Mouse (Mus musculus) MEL (cell line): ENCODE data around the gene Iqschfp. TPM values are rescaled to one million over a fixed set of nuclear protein-coding genes. Genes with fewer than 3 reads are reported as not detected.

ENCODE experiments used
- DNase-seq: peaks from one replicate; pipeline ENCODE4 v3.0.0; 2011; ENCODE audit warnings: low read depth, low spot score
- H3K27ac ChIP-seq: 2 replicates; pipeline ENCODE4 v1.5.1; 2012; ENCODE audit warnings: low read depth, mild to moderate bottlenecking, control low read depth, low read length, moderate library complexity; ENCODE audit not compliant: control insufficient read depth
- H3K27me3 ChIP-seq, 2 experiments: fragments of 150-350 bp in 1 of 2; sonication (generic) in 1 of 2; 2 replicates each; pipeline ENCODE4 v1.6.1; 2012; ENCODE audit warnings: low read length in 2 of 2, mild to moderate bottlenecking in 2 of 2, improper control_type of control experiment in 1 of 2, moderate library complexity in 1 of 2; ENCODE audit not compliant: insufficient read depth in 2 of 2, control insufficient read depth in 1 of 2
- H3K36me3 ChIP-seq, 2 experiments: 2 replicates each; pipeline ENCODE4 v1.6.1; 2012 to 2014; ENCODE audit warnings: low read length in 2 of 2, improper control_type of control experiment in 1 of 2, inconsistent platforms in 1 of 2, mild to moderate bottlenecking in 1 of 2; ENCODE audit not compliant: insufficient read depth in 2 of 2, control insufficient read depth in 1 of 2
- H3K4me1 ChIP-seq, 2 experiments: fragments of 150-350 bp in 1 of 2; sonication (generic) in 1 of 2; 2 replicates each; pipeline ENCODE4 v1.6.1; 2012; ENCODE audit warnings: low read length in 2 of 2, improper control_type of control experiment in 1 of 2, mild to moderate bottlenecking in 1 of 2; ENCODE audit not compliant: insufficient read depth in 2 of 2, control insufficient read depth in 1 of 2
- H3K4me3 ChIP-seq, 2 experiments: fragments of 150-350 bp in 1 of 2; sonication (generic) in 1 of 2; 2 replicates each; pipeline ENCODE4 v1.5.1; 2012; ENCODE audit warnings: low read depth in 2 of 2, low read length in 2 of 2, mild to moderate bottlenecking in 2 of 2, moderate library complexity in 2 of 2, control low read depth in 1 of 2, improper control_type of control experiment in 1 of 2; ENCODE audit not compliant: control insufficient read depth in 1 of 2, insufficient read depth in 1 of 2
- H3K79me2 ChIP-seq: 2 replicates; pipeline ENCODE4 v1.6.1; 2012; ENCODE audit warnings: mild to moderate bottlenecking, low read length, moderate library complexity; ENCODE audit not compliant: control insufficient read depth, poor library complexity, insufficient read depth
- H3K9ac ChIP-seq: 2 replicates; pipeline ENCODE4 v1.6.1; 2012; ENCODE audit warnings: low read depth, mild to moderate bottlenecking, control low read depth, low read length, moderate library complexity; ENCODE audit not compliant: control insufficient read depth, poor library complexity, severe bottlenecking
- H3K9me3 ChIP-seq: fragments of 150-350 bp; sonication (generic); replicated peaks from 2 replicates; pipeline ENCODE4 v1.6.1; 2012; ENCODE audit warnings: mild to moderate bottlenecking, low read length, improper control_type of control experiment, moderate library complexity; ENCODE audit not compliant: insufficient read depth
- BHLHE40 ChIP-seq: IDR thresholded peaks from 2 replicates; pipeline ENCODE4 v1.6.1; 2012; ENCODE audit warnings: low read depth, mild to moderate bottlenecking, inconsistent platforms, low read length, improper control_type of control experiment, borderline replicate concordance
- CTCF ChIP-seq, 3 experiments: IDR thresholded peaks in 2 of 3; conservative IDR thresholded peaks in 1 of 3; 2 replicates each; pipeline ENCODE4 v1.5.1; 2011 to 2012; ENCODE audit warnings: low read length in 3 of 3, low read depth in 2 of 3, mild to moderate bottlenecking in 2 of 3, improper control_type of control experiment in 1 of 3, inconsistent platforms in 1 of 3, mixed read lengths in 1 of 3, moderate library complexity in 1 of 3; ENCODE audit not compliant: control insufficient read depth in 1 of 3, insufficient read depth in 1 of 3, poor library complexity in 1 of 3, severe bottlenecking in 1 of 3
- E2F4 ChIP-seq: IDR thresholded peaks from 2 replicates; pipeline ENCODE4 v1.6.1; 2011; ENCODE audit warnings: low read depth, low read length, improper control_type of control experiment, borderline replicate concordance
- EP300 ChIP-seq, 2 experiments: IDR thresholded peaks; 2 replicates each; pipeline ENCODE4 v1.6.1; 2011; ENCODE audit warnings: improper control_type of control experiment in 2 of 2, low read length in 2 of 2, low read depth in 1 of 2, mild to moderate bottlenecking in 1 of 2
- ETS1 ChIP-seq: IDR thresholded peaks from 2 replicates; pipeline ENCODE4 v1.6.1; 2012; ENCODE audit warnings: low read depth, mild to moderate bottlenecking, inconsistent platforms, low read length, improper control_type of control experiment, moderate library complexity
- GABPA ChIP-seq: IDR thresholded peaks from 2 replicates; pipeline ENCODE4 v1.6.1; 2012; ENCODE audit warnings: low read depth, mild to moderate bottlenecking, inconsistent platforms, low read length, improper control_type of control experiment, moderate library complexity
- KAT2A ChIP-seq: conservative IDR thresholded peaks from 2 replicates; pipeline ENCODE4 v1.6.1; 2012; ENCODE audit warnings: low read depth, low read length, improper control_type of control experiment, inconsistent platforms
- MXI1 ChIP-seq: IDR thresholded peaks from 2 replicates; pipeline ENCODE4 v1.6.1; 2011; ENCODE audit warnings: mild to moderate bottlenecking, low read depth, low read length, improper control_type of control experiment
- MYB ChIP-seq: IDR thresholded peaks from 2 replicates; pipeline ENCODE4 v1.6.1; 2011; ENCODE audit warnings: mild to moderate bottlenecking, low read depth, low read length, improper control_type of control experiment
- NELFE ChIP-seq: IDR thresholded peaks from 2 replicates; pipeline ENCODE4 v1.6.1; 2011; ENCODE audit warnings: low read depth, low read length, improper control_type of control experiment
- POLR2A ChIP-seq, 2 experiments: IDR thresholded peaks; 2 replicates each; pipeline ENCODE4 v1.6.1; 2011 to 2012; ENCODE audit warnings: low read length in 2 of 2, mild to moderate bottlenecking in 2 of 2, control low read depth in 1 of 2, improper control_type of control experiment in 1 of 2, low read depth in 1 of 2, moderate library complexity in 1 of 2; ENCODE audit not compliant: control insufficient read depth in 1 of 2, insufficient read depth in 1 of 2, poor library complexity in 1 of 2
- RAD21 ChIP-seq: IDR thresholded peaks from 2 replicates; pipeline ENCODE4 v1.6.1; 2011; ENCODE audit warnings: mild to moderate bottlenecking, low read depth, low read length, improper control_type of control experiment
- RCOR1 ChIP-seq: IDR thresholded peaks from 2 replicates; pipeline ENCODE4 v1.6.1; 2012; ENCODE audit warnings: low read depth, mild to moderate bottlenecking, inconsistent platforms, low read length, improper control_type of control experiment
- SMC3 ChIP-seq: IDR thresholded peaks from 2 replicates; pipeline ENCODE4 v1.6.1; 2011; ENCODE audit warnings: low read depth, low read length, improper control_type of control experiment
- TCF12 ChIP-seq: IDR thresholded peaks from 2 replicates; pipeline ENCODE4 v1.6.1; 2014; ENCODE audit warnings: low read depth, mild to moderate bottlenecking, inconsistent platforms, low read length, improper control_type of control experiment, moderate library complexity
- UBTF ChIP-seq: IDR thresholded peaks from 2 replicates; pipeline ENCODE4 v1.6.1; 2012; ENCODE audit warnings: low read depth, mild to moderate bottlenecking, inconsistent platforms, low read length, improper control_type of control experiment, moderate library complexity, borderline replicate concordance; ENCODE audit not compliant: insufficient read depth
- ZC3H11A ChIP-seq: IDR thresholded peaks from 2 replicates; pipeline ENCODE4 v1.6.1; 2012; ENCODE audit warnings: low read depth, mild to moderate bottlenecking, inconsistent platforms, low read length, improper control_type of control experiment
- ZKSCAN1 ChIP-seq: IDR thresholded peaks from 2 replicates; pipeline ENCODE4 v1.6.1; 2012; ENCODE audit warnings: low read depth, mild to moderate bottlenecking, inconsistent platforms, low read length, improper control_type of control experiment, moderate library complexity
- polyA plus RNA-seq, 2 experiments: library from polyadenylated mRNA; stranded (reverse) in 1 of 2; unstranded in 1 of 2; fragments of >175 nt in 1 of 2; fragments of >200 nt in 1 of 2; gene quantifications; 2 replicates each; pipeline versions ENCODE4 v1.2.1 to v1.2.4; 2012; ENCODE audit warnings: low replicate concordance in 2 of 2, low read depth in 1 of 2; ENCODE audit not compliant: insufficient read length in 2 of 2, insufficient read depth in 1 of 2, missing spikeins in 1 of 2
- total RNA-seq: library from RNA; depleted of rRNA; stranded (reverse); fragments of 300-350 nt; gene quantifications from 2 replicates; pipeline ENCODE4 v1.2.3, GENCODE M21; 2012

Iqschfp gene
- total and polyA plus RNA-seq, 3 experiments = not detected

- Histone ChIP-seq H3K9ac (no peak overlapping the region), H3K27me3 (peaks cover 0 to 5% of the 10 kb centered on the region in 2 experiments; a peak in 3 of 4 replicates), H3K79me2 (no peaks in the 10 kb centered on the region), H3K4me3 (no peak overlapping the region), H3K27ac (no peak overlapping the region), H3K36me3 (no peaks in the 10 kb centered on the region), H3K9me3 (no peaks in the 10 kb centered on the region), H3K4me1 (no peaks in the 10 kb centered on the region)
- TF ChIP-seq TCF12 (no peak), E2F4 (no peak), POLR2A (IDR thresholded peaks at IDR 0.05; ENCODE audit: control insufficient read depth in 1 of 2, insufficient read depth in 1 of 2, low read depth in 1 of 2, low read length in 2 of 2, poor library complexity in 1 of 2) (no peak), UBTF (no peak), MXI1 (no peak), NELFE (no peak), CTCF (IDR thresholded peaks at IDR 0.05 in 2 of 3, conservative IDR thresholded peaks at IDR 0.05 in 1 of 3; ENCODE audit: control insufficient read depth in 1 of 3, insufficient read depth in 1 of 3, low read depth in 2 of 3, low read length in 3 of 3, poor library complexity in 1 of 3, severe bottlenecking in 1 of 3) (no peak), MYB (no peak), GABPA (no peak), KAT2A (no peak), ETS1 (no peak), RCOR1 (no peak)
- no peak for DNase-seq
These were observed 576.1 kb downstream of the Iqschfp start for GRCm38 (mm10) chr3:68467941-68468687.

GRCm38 (mm10) chr3:68469643-68470042 lies 577.6 kb downstream of the Iqschfp start:
- Histone ChIP-seq H3K27ac (no peak overlapping the region), H3K36me3 (no peaks in the 10 kb centered on the region), H3K79me2 (no peaks in the 10 kb centered on the region), H3K4me3 (no peak overlapping the region), H3K4me1 (no peaks in the 10 kb centered on the region), H3K9ac (no peak overlapping the region), H3K27me3 (no peaks in the 10 kb centered on the region; a peak in 2 of 4 replicates), H3K9me3 (no peaks in the 10 kb centered on the region)
- TF ChIP-seq SMC3 (peak; percentile 45), BHLHE40 (no peak), POLR2A (IDR thresholded peaks at IDR 0.05; ENCODE audit: control insufficient read depth in 1 of 2, insufficient read depth in 1 of 2, low read depth in 1 of 2, low read length in 2 of 2, poor library complexity in 1 of 2) (no peak), GABPA (no peak), ZKSCAN1 (no peak), ZC3H11A (peak; percentile 14; the same call in 1 of the 2 replicates), RAD21 (peak; percentile 37), EP300 (IDR thresholded peaks at IDR 0.05; ENCODE audit: low read depth in 1 of 2, low read length in 2 of 2) (no peak), CTCF (IDR thresholded peaks at IDR 0.05 in 2 of 3, conservative IDR thresholded peaks at IDR 0.05 in 1 of 3; ENCODE audit: control insufficient read depth in 1 of 3, insufficient read depth in 1 of 3, low read depth in 2 of 3, low read length in 3 of 3, poor library complexity in 1 of 3, severe bottlenecking in 1 of 3) (peak in 2 of 3 experiments; percentile 5 to 39; a peak in 3 of 6 replicates)
- peak; percentile 6 for DNase-seq
